Mouse (Mus musculus) forebrain, embryonic 11.5 days (tissue): ENCODE measurements around the gene Mrps18b. TPM values are rescaled to one million over a fixed set of nuclear protein-coding genes. Genes with fewer than 3 reads are reported as not detected.

Experiments
- microRNA counts: library from miRNA; unstranded; fragments of <30 nt; microRNA quantifications from one replicate; lab custom pipeline; 2015
- microRNA-seq: library from miRNA; unstranded; fragments of <30 nt; microRNA quantifications from one replicate; pipeline ENCODE4, GENCODE M21; 2016; ENCODE audit not compliant: insufficient number of aligned reads
- polyA plus RNA-seq: library from polyadenylated mRNA; unstranded; fragments of >200 nt; fragmentation: Nextera tagmentation; extraction: Ambion mirVana; gene quantifications from 2 replicates; pipeline ENCODE4 v1.2.1, GENCODE M21; 2014

Mrps18b gene
- polyA plus RNA-seq, 1 experiment from 2014 or later: 66.8 TPM

MicroRNA genes within 50 kb of the gene (microRNA counts, 519-probe panel; counts per million panel counts)
- 31.2 counts per million for microRNA mmu-miR-1894-3p (lab: Ali Mortazavi, UCI)
- microRNA mmu-miR-1894-5p (lab: Ali Mortazavi, UCI): 31.2 counts per million
- 31.2 counts per million for microRNA mmu-miR-877 (lab: Ali Mortazavi, UCI)

Small RNAs within 50 kb of the gene (microRNA-seq; reads per million reads assigned to microRNA genes)
- gene Gm28033 (not detected), gene Mir1894 (not detected), gene Mir877 (299 reads per million, percentile 51 among the genes with 10 or more reads in this experiment)

Other genes starting within 250 kb of the Mrps18b start
- 16.2 and 19.5 TPM in 2 replicates for gene Vars2, start 248.8 kb downstream of the Mrps18b start, polyA plus RNA-seq
- 41.2 and 47.4 TPM in 2 replicates for gene Gtf2h4, start 242.7 kb downstream of the Mrps18b start, polyA plus RNA-seq
- gene Ddr1, start 211.8 kb downstream of the Mrps18b start, polyA plus RNA-seq: 130 and 144 TPM in 2 replicates
- 2.4 and 3.5 TPM in 2 replicates for gene Ier3, start 94.7 kb downstream of the Mrps18b start, polyA plus RNA-seq
- 48.5 and 49.5 TPM in 2 replicates for gene Flot1, start 93.2 kb downstream of the Mrps18b start, polyA plus RNA-seq
- 1,583 and 1,671 TPM in 2 replicates for gene Tubb5, start 78.1 kb downstream of the Mrps18b start, polyA plus RNA-seq
- gene Mdc1, start 74.9 kb downstream of the Mrps18b start, polyA plus RNA-seq: 27.2 and 29.2 TPM in 2 replicates
- 65.7 and 68.8 TPM in 2 replicates for gene Nrm, start 55.1 kb downstream of the Mrps18b start, polyA plus RNA-seq
- gene Ppp1r18, start 50.8 kb downstream of the Mrps18b start, polyA plus RNA-seq: 25.1 and 28.1 TPM in 2 replicates
- gene Dhx16, start 36.6 kb downstream of the Mrps18b start, polyA plus RNA-seq: 50.3 and 52.9 TPM in 2 replicates
- 26.9 and 29.9 TPM in 2 replicates for gene 2310061I04Rik, start 19.0 kb downstream of the Mrps18b start, polyA plus RNA-seq
- gene Atat1, start 6.3 kb downstream of the Mrps18b start, polyA plus RNA-seq: 213 and 224 TPM in 2 replicates
- 52.6 and 59.3 TPM in 2 replicates for gene Ppp1r10, start within 50 bp of the Mrps18b start, polyA plus RNA-seq
- 108 and 122 TPM in 2 replicates for gene Abcf1, start 53.4 kb upstream of the Mrps18b start, polyA plus RNA-seq
- 46.0 and 48.4 TPM in 2 replicates for gene Gnl1, start 63.5 kb upstream of the Mrps18b start, polyA plus RNA-seq
- 50.8 and 54.4 TPM in 2 replicates for gene Prr3, start 63.8 kb upstream of the Mrps18b start, polyA plus RNA-seq
- gene H2-T24, start 104.2 kb upstream of the Mrps18b start, polyA plus RNA-seq: 3.5 and 4.3 TPM in 2 replicates
- 3.1 and 3.4 TPM in 2 replicates for gene H2-T23, start 116.5 kb upstream of the Mrps18b start, polyA plus RNA-seq
- gene H2-T22, start 126.4 kb upstream of the Mrps18b start, polyA plus RNA-seq: 7.6 and 8.3 TPM in 2 replicates
- gene Gm6034, start 126.6 kb upstream of the Mrps18b start, polyA plus RNA-seq: not detected in 2 replicates
- not detected in 2 replicates for gene Gm11127, start 142.0 kb upstream of the Mrps18b start, polyA plus RNA-seq
- not detected in 2 replicates for gene Gm19684, start 205.3 kb upstream of the Mrps18b start, polyA plus RNA-seq
- gene Gm7030, start 213.0 kb upstream of the Mrps18b start, polyA plus RNA-seq: not detected in 2 replicates